In genomic region chr8:77773831-77774230, GRCm38 (mm10) we compare ENCODE assay signal across 30 mouse cellular contexts. TPM values are rescaled to one million over a fixed set of nuclear protein-coding genes. Genes with fewer than 3 reads are reported as not detected.
DNase-seq lines count a peak whose midpoint lies in the region; ATAC-seq lines count a peak whose summit lies in the region.
"Had no signal": no experiment of that assay in that cellular context is flagged by ENCODE, and none has a peak within 500 bp of the region (broad histone marks: within the 10 kb centered on the region; RNA-seq: fewer than 3 reads in every experiment).

No protein-coding gene starts in this region.

- H3K4me1 ChIP-seq in midbrain, embryonic 11.5 days (ENCODE audit: control insufficient read depth, insufficient read depth, low read length): no peaks in the 10 kb centered on the region
- H3K4me1 ChIP-seq in midbrain, embryonic 16.5 days (ENCODE audit: control insufficient read depth, insufficient read depth, low read length): no peaks in the 10 kb centered on the region
- H3K4me1 ChIP-seq in kidney, embryonic 16.5 days (ENCODE audit: insufficient read depth, low read length): peaks cover 18% of the 10 kb centered on the region
- 0 out of 2 replicates have a peak, but pooled peaks cover 4% of the 10 kb centered on the region for H3K4me1 ChIP-seq in forebrain, embryonic 15.5 days
- H3K4me1 ChIP-seq: embryonic facial prominence, embryonic 15.5 days; hindbrain, embryonic 10.5 days; hindbrain, embryonic 15.5 days; limb, embryonic 12.5 days; liver, embryonic 15.5 days; midbrain, embryonic 15.5 days; neural tube, embryonic 12.5 days; stomach, embryonic 15.5 days had no signal

- H3K27ac ChIP-seq in midbrain, embryonic 11.5 days (ENCODE audit: low read depth, low read length): no peak overlapping the region
- H3K27ac ChIP-seq in midbrain, embryonic 16.5 days (ENCODE audit: low read length): no peak overlapping the region
- H3K27ac ChIP-seq in kidney, embryonic 16.5 days (ENCODE audit: low read length): no peak overlapping the region
- no peak overlapping the region for H3K27ac ChIP-seq in forebrain, embryonic 15.5 days (replicated peaks)
- H3K27ac ChIP-seq: embryonic facial prominence, embryonic 15.5 days; forebrain, embryonic 12.5 days; hindbrain, embryonic 10.5 days; hindbrain, embryonic 15.5 days; limb, embryonic 12.5 days; liver, embryonic 15.5 days; midbrain, embryonic 15.5 days; neural tube, embryonic 12.5 days had no signal

- no peak for ATAC-seq in midbrain, embryonic 11.5 days (ENCODE audit: low FRiP score)
- no peak for ATAC-seq in midbrain, embryonic 16.5 days
- ATAC-seq in kidney, embryonic 16.5 days (ENCODE audit: low FRiP score, low TSS enrichment): 0 out of 2 replicates have a peak, but pooled peaks have one; percentile 39
- ATAC-seq in forebrain, embryonic 15.5 days (replicated peaks): no peak
- ATAC-seq: inflammation-experienced regulatory T-cells, adult 6 months; midbrain, embryonic 15.5 days had no signal

- intact Hi-C loops in heart, postnatal 14 days (cut with DNase I): no loop called here

- H3K4me2 ChIP-seq in midbrain, embryonic 11.5 days: no peak overlapping the region
- H3K4me2 ChIP-seq in midbrain, embryonic 16.5 days (ENCODE audit: low read length): no peak overlapping the region
- H3K4me2 ChIP-seq in kidney, embryonic 16.5 days (replicated peaks; ENCODE audit: low read depth, low read length): no peak overlapping the region
- H3K4me2 ChIP-seq in forebrain, embryonic 15.5 days (replicated peaks): no peak overlapping the region
- H3K4me2 ChIP-seq: embryonic facial prominence, embryonic 15.5 days; forebrain, embryonic 12.5 days; heart, embryonic 13.5 days; hindbrain, embryonic 15.5 days; limb, embryonic 12.5 days; liver, embryonic 15.5 days; lung, embryonic 14.5 days; midbrain, embryonic 15.5 days; neural tube, embryonic 12.5 days; stomach, embryonic 15.5 days had no signal

- H3K27me3 ChIP-seq in midbrain, embryonic 11.5 days (ENCODE audit: control insufficient read depth, insufficient read depth, low read length): no peaks in the 10 kb centered on the region
- no peaks in the 10 kb centered on the region for H3K27me3 ChIP-seq in midbrain, embryonic 16.5 days (ENCODE audit: control insufficient read depth, insufficient read depth, low read depth, low read length)
- no peaks in the 10 kb centered on the region for H3K27me3 ChIP-seq in kidney, embryonic 16.5 days (ENCODE audit: insufficient read depth, low read length)
- no peaks in the 10 kb centered on the region for H3K27me3 ChIP-seq in forebrain, embryonic 15.5 days
- H3K27me3 ChIP-seq: embryonic facial prominence, embryonic 15.5 days; forebrain, embryonic 12.5 days; heart, embryonic 13.5 days; hindbrain, embryonic 15.5 days; limb, embryonic 12.5 days; liver, embryonic 15.5 days; midbrain, embryonic 15.5 days; neural tube, embryonic 12.5 days; Patski; stomach, embryonic 15.5 days had no signal

- H3K4me3 ChIP-seq in midbrain, embryonic 11.5 days (ENCODE audit: low read depth, low read length): no peak overlapping the region
- H3K4me3 ChIP-seq in midbrain, embryonic 16.5 days (ENCODE audit: low read depth, low read length): no peak overlapping the region
- H3K4me3 ChIP-seq in kidney, embryonic 16.5 days (ENCODE audit: low read length): no peak overlapping the region
- H3K4me3 ChIP-seq in forebrain, embryonic 15.5 days: no peak overlapping the region
- H3K4me3 ChIP-seq: embryonic facial prominence, embryonic 15.5 days; forebrain, embryonic 12.5 days; heart, embryonic 13.5 days; hindbrain, embryonic 10.5 days; hindbrain, embryonic 15.5 days; limb, embryonic 12.5 days; liver, embryonic 15.5 days; midbrain, embryonic 15.5 days; neural tube, embryonic 12.5 days; stomach, embryonic 15.5 days had no signal

- peak; percentile 37 for DNase-seq in heart, adult 11 months
- no peak for DNase-seq in heart, postnatal 14 days
- peak; percentile 77 for DNase-seq in midbrain, embryonic 11.5 days (ENCODE audit: low spot score, missing footprints)
- no peak for DNase-seq in ovary, postnatal 10 days (ENCODE audit: low spot score)
- DNase-seq in gastrocnemius, adult 8-10 months (ENCODE audit: low spot score in 2 of 2): no peak
- DNase-seq: adrenal gland, postnatal 10 days; cerebellum, adult 8-10 months; cerebellum, postnatal 25 days; gastrocnemius, postnatal 25 days; heart, adult 18-20 months; heart, postnatal 10 days; layer of hippocampus, postnatal 36 days; lung, postnatal 14 days had no signal

- H3K9me3 ChIP-seq in midbrain, embryonic 11.5 days (ENCODE audit: control insufficient read depth, low read length): no peaks in the 10 kb centered on the region
- no peaks in the 10 kb centered on the region for H3K9me3 ChIP-seq in midbrain, embryonic 16.5 days (replicated peaks; ENCODE audit: control insufficient read depth, low read length, poor library complexity, severe bottlenecking)
- H3K9me3 ChIP-seq in kidney, embryonic 16.5 days (ENCODE audit: low read length): no peaks in the 10 kb centered on the region
- no peaks in the 10 kb centered on the region for H3K9me3 ChIP-seq in forebrain, embryonic 15.5 days
- H3K9me3 ChIP-seq: embryonic facial prominence, embryonic 15.5 days; forebrain, embryonic 12.5 days; heart, embryonic 13.5 days; hindbrain, embryonic 15.5 days; limb, embryonic 12.5 days; liver, embryonic 15.5 days; midbrain, embryonic 15.5 days; neural tube, embryonic 12.5 days; stomach, embryonic 15.5 days had no signal

- no peaks in the 10 kb centered on the region for H3K36me3 ChIP-seq in midbrain, embryonic 11.5 days (ENCODE audit: control insufficient read depth, insufficient read depth, low read length)
- H3K36me3 ChIP-seq in midbrain, embryonic 16.5 days (ENCODE audit: control insufficient read depth, insufficient read depth, low read length): no peaks in the 10 kb centered on the region
- no peaks in the 10 kb centered on the region for H3K36me3 ChIP-seq in kidney, embryonic 16.5 days (ENCODE audit: insufficient read depth, low read length)
- H3K36me3 ChIP-seq in forebrain, embryonic 15.5 days: no peaks in the 10 kb centered on the region
- H3K36me3 ChIP-seq: embryonic facial prominence, embryonic 15.5 days; forebrain, embryonic 12.5 days; heart, embryonic 13.5 days; hindbrain, embryonic 10.5 days; hindbrain, embryonic 15.5 days; limb, embryonic 12.5 days; liver, embryonic 15.5 days; midbrain, embryonic 15.5 days; neural tube, embryonic 12.5 days; stomach, embryonic 15.5 days had no signal

- 84% methylated on average over 4 of the region's 4 CpGs for WGBS in midbrain, embryonic 11.5 days
- WGBS in midbrain, embryonic 16.5 days: 87% methylated on average over 4 of the region's 4 CpGs
- WGBS in kidney, embryonic 16.5 days: 39% methylated on average over 4 of the region's 4 CpGs
- WGBS in forebrain, embryonic 15.5 days: 90% methylated on average over 4 of the region's 4 CpGs

- H3K9ac ChIP-seq in midbrain, embryonic 11.5 days (ENCODE audit: low read length): no peak overlapping the region
- no peak overlapping the region for H3K9ac ChIP-seq in midbrain, embryonic 16.5 days (ENCODE audit: low read depth, low read length)
- no peak overlapping the region for H3K9ac ChIP-seq in kidney, embryonic 16.5 days (replicated peaks; ENCODE audit: low read length)
- no peak overlapping the region for H3K9ac ChIP-seq in forebrain, embryonic 15.5 days (replicated peaks)
- H3K9ac ChIP-seq: embryonic facial prominence, embryonic 15.5 days; forebrain, embryonic 12.5 days; heart, embryonic 13.5 days; hindbrain, embryonic 15.5 days; limb, embryonic 12.5 days; liver, embryonic 15.5 days; lung, embryonic 14.5 days; midbrain, embryonic 15.5 days; neural tube, embryonic 12.5 days; stomach, embryonic 15.5 days had no signal

RNA-seq across cellular contexts. Expression of gene Ednra, which starts 49.6 kb away (rescaled TPM):
- total RNA-seq in heart, postnatal 14 days (2021): 10 to 100 TPM; 57.6 to 64.8 TPM
- polyA plus RNA-seq in midbrain, embryonic 11.5 days (2014; fragmentation: Nextera tagmentation; extraction: Ambion mirVana): 13.4 and 17.9 TPM in 2 replicates
- 5.1 and 6.2 TPM in 2 replicates for polyA plus RNA-seq in midbrain, embryonic 16.5 days (2015; fragmentation: Nextera tagmentation; extraction: Ambion mirVana)
- 28.6 and 32.4 TPM in 2 replicates for polyA plus RNA-seq in kidney, embryonic 16.5 days (2015; fragmentation: Nextera tagmentation; extraction: Ambion mirVana)
- polyA plus RNA-seq in forebrain, embryonic 15.5 days (2015; fragmentation: Nextera tagmentation; extraction: Ambion mirVana): 4.0 and 4.2 TPM in 2 replicates
- 1 to 10 TPM in 3 of 4 experiments, under 1 TPM in 1; 0.77 to 1.8 (median 1.4) TPM for total RNA-seq in gastrocnemius, adult 8-10 months (2022)
- total RNA-seq: MEL had no signal
- polyA plus RNA-seq: inflammation-experienced regulatory T-cells, adult 6 months had no signal

Comparison
In these comparisons a context has a peak if more than half of its experiments do, and no peak if none do; other contexts are left out.
1. DNase-seq: peak in heart, adult 11 months (single experiment) and midbrain, embryonic 11.5 days (single experiment); none in heart, postnatal 14 days (0 of 2), ovary, postnatal 10 days (single experiment) and gastrocnemius, adult 8-10 months (0 of 2).